Mouse (Mus musculus): ENCODE measurements around the gene Mapre3. TPM values are rescaled to one million over a fixed set of nuclear protein-coding genes. Genes with fewer than 3 reads are reported as not detected.

The Mapre3 gene
- total RNA-seq, 2 experiments from 2014 or later = 50.6 to 57.5 TPM

- DNase-seq = no peak
Measured at GRCm38 (mm10) chr5:30886209-30886608, 71.8 kb downstream of the Mapre3 start.

GRCm38 (mm10) chr5:30886731-30887130 lies 72.3 kb downstream of the Mapre3 start:
- DNase-seq = no peak

- peak; percentile 67 for DNase-seq
Measured at GRCm38 (mm10) chr5:30887331-30887761, 72.9 kb downstream of the Mapre3 start.

- peak; percentile 88 for DNase-seq
Measured at GRCm38 (mm10) chr5:30887858-30888336, 73.5 kb downstream of the Mapre3 start.

- peak; percentile 90 for DNase-seq
Measured at GRCm38 (mm10) chr5:30888337-30889087, 74.1 kb downstream of the Mapre3 start, which contains the start of gene Agbl5. Gene Agbl5, plus strand, starts transcription at chr5:30888694.

GRCm38 (mm10) chr5:30889088-30889754 lies 74.8 kb downstream of the Mapre3 start:
- DNase-seq = no peak

- DNase-seq = no peak
Measured at GRCm38 (mm10) chr5:30890375-30890774, 75.9 kb downstream of the Mapre3 start.

- no peak for DNase-seq
Measured at GRCm38 (mm10) chr5:30901860-30902259, 87.4 kb downstream of the Mapre3 start.

GRCm38 (mm10) chr5:30907413-30908059 lies 93.1 kb downstream of the Mapre3 start, which contains the start of gene Ost4:
Gene Ost4, minus strand, starts transcription at chr5:30907788.
- DNase-seq = peak; percentile 95

- DNase-seq = no peak
Measured at GRCm38 (mm10) chr5:30908426-30909299, 94.2 kb downstream of the Mapre3 start.

GRCm38 (mm10) chr5:30909300-30909659 lies 94.8 kb downstream of the Mapre3 start:
- DNase-seq = no peak

- no peak for DNase-seq
Measured at GRCm38 (mm10) chr5:30909863-30910262, 95.4 kb downstream of the Mapre3 start.

GRCm38 (mm10) chr5:30910481-30910880 lies 96.0 kb downstream of the Mapre3 start:
- DNase-seq = no peak

- DNase-seq = no peak
Measured at GRCm38 (mm10) chr5:30912156-30912555, 97.7 kb downstream of the Mapre3 start.

- DNase-seq = peak; percentile 84
Measured at GRCm38 (mm10) chr5:30913060-30913841, 98.8 kb downstream of the Mapre3 start, which contains the start of gene Emilin1. Gene Emilin1, plus strand, starts transcription at chr5:30913402.

GRCm38 (mm10) chr5:30914101-30914635 lies 99.7 kb downstream of the Mapre3 start:
- DNase-seq = no peak

GRCm38 (mm10) chr5:30914849-30915248 lies 100.4 kb downstream of the Mapre3 start:
- DNase-seq = no peak

GRCm38 (mm10) chr5:30915456-30915855 lies 101.0 kb downstream of the Mapre3 start:
- no peak for DNase-seq

Measured in gastrocnemius, postnatal 25 days (tissue).